Mouse (Mus musculus): Measurements from ENCODE around the gene Zfp963. TPM values are rescaled to one million over a fixed set of nuclear protein-coding genes. Genes with fewer than 3 reads are reported as not detected.
"Not testable (repeated sequence)": the region's sequence is repeated elsewhere in the genome, so short reads cannot be mapped to it uniquely, and the experiment has no call there.

Gene Zfp963
- polyA plus RNA-seq, 1 experiment = 1.6 TPM

DNA sequence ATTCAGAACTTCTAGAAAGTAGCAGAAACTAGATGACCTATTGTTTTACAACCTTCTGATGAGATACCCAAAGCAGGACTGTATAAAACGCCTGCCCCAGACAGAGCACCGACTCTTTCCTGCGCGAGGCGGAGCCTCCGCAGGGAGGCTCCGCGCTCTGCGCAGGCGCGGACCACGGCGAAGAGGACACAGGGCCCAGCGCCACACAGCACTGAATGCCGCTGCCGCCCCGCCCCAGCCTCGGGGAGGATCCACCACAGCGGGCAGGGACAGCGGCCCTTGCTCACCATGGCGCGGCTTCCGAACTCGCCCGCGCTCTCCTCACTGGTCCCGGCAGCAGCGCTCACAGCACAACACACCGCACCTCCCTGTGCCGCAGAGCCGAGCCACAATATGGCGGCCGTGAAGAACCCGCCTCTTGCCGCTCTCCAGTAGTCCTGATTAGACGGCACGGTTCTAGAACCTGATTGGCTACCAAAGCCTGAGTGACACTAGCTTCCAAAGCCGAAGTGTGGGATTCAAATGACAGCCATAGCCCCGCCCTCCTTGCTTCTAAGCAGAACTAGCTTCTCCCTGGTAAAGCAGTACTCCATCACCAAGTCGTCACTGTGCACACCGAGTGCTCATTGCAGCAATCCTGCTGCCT, 24.9 kb upstream of the Zfp963 start, which contains the start of gene Gm20422:
Gm20422 (minus strand) TSS at position 384 of the 646 bp plus-strand sequence.
- Histone ChIP-seq H3K4me3 (ENCODE audit: insufficient read depth, low read depth, low read length) (peak within 1 kb of the TSS; percentile 96), H3K4me1 (ENCODE audit: control insufficient read depth, insufficient read depth, insufficient read length, low read length) (no peaks in the 10 kb centered on the region), H3K27ac (replicated peaks; ENCODE audit: low read depth, low read length) (peak within 1 kb of the TSS; percentile 98)

GRCm38 (mm10) chr8:69772106-69772505, 22.3 kb upstream of the Zfp963 start:
- H3K4me3 ChIP-seq (ENCODE audit: insufficient read depth, low read depth, low read length) = no peak overlapping the region

DNA sequence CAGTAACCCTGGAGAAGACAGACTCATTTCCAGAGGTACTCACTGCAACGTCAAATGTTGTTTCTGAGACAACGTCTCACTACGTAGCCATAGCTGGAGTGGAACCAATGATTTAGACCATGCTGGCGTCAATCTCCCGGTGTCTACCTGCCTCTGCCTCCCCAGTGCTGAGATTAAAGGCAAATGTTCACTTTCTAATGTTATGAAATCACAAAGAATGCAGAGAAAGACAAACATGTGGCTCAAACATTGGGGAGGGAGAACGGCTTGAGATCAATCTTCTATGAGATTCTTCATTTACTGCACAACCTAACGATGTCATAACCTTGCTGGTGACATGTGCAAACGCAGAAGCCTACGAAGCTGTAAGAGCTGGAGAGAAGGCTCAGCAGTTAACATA, 21.5 kb upstream of the Zfp963 start:
- H3K27ac ChIP-seq (replicated peaks; ENCODE audit: low read depth, low read length) = no peak overlapping the region
- no peaks in the 10 kb centered on the region for H3K4me1 ChIP-seq (ENCODE audit: control insufficient read depth, insufficient read depth, insufficient read length, low read length)
- H3K4me3 ChIP-seq (ENCODE audit: insufficient read depth, low read depth, low read length) = no peak overlapping the region

More at GRCm38 (mm10) chr8:69772106-69772505, 22.3 kb upstream of the Zfp963 start:
- no peaks in the 10 kb centered on the region for H3K4me1 ChIP-seq (ENCODE audit: control insufficient read depth, insufficient read depth, insufficient read length, low read length)
- no peak overlapping the region for H3K27ac ChIP-seq (replicated peaks; ENCODE audit: low read depth, low read length)

DNA sequence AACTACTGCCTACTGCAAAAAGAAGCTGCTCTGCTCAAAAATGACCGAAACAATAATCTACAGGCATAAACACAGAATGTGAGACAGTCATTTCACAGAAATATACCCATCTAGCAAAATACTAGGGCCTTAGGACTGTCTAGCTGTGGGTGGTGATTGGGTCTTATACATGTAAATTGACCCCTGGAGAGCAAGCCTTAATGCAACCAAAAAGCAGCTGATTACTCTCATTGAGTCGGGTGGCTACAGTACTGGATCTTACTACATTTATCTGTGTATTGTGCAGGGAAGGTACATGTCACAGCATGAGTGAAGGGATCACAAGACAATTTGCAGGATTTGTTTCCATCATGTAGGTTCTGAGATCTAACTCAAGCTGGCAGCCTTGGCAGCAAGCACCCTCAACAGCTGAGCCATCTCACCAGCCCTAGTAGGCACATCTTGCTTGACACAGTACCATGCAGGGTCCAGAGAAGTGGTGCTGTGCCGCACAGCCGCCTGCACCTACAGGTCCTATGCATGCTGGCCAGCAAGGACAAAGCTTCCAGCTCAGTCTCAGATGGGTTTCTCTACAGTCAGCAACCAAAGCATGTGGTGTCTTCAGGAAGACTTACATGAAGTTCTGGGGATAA, 12.2 kb upstream of the Zfp963 start:
- H3K4me3 ChIP-seq (ENCODE audit: insufficient read depth, low read depth, low read length) = no peak overlapping the region
- no peak overlapping the region for H3K27ac ChIP-seq (replicated peaks; ENCODE audit: low read depth, low read length)
- no peaks in the 10 kb centered on the region for H3K4me1 ChIP-seq (ENCODE audit: control insufficient read depth, insufficient read depth, insufficient read length, low read length)

DNA sequence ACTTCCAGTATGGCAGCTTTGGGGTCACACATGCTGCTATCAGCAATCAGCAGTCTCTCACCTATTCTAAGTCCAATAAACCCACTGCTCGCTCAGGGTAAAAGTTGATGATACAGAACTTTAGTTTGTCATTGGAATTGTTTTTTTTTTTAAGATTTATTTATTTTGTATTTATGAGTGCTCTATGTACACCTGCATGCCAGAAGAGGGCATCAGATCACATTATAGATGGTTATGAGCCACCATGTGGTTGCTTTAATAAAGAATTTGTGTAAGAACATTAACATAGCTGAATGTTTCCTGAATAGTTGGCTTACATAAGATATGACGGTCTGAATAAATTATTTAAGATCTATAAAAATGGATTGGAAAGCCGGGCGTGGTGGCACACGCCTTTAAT, 8.5 kb upstream of the Zfp963 start:
- Histone ChIP-seq H3K4me1 (ENCODE audit: control insufficient read depth, insufficient read depth, insufficient read length, low read length) (no peaks in the 10 kb centered on the region), H3K27ac (replicated peaks; ENCODE audit: low read depth, low read length) (no peak overlapping the region), H3K4me3 (ENCODE audit: insufficient read depth, low read depth, low read length) (no peak overlapping the region)

GRCm38 (mm10) chr8:69752437-69752836, 2.7 kb upstream of the Zfp963 start:
- H3K4me3 ChIP-seq (ENCODE audit: insufficient read depth, low read depth, low read length) = no peak overlapping the region
- no peak overlapping the region for H3K27ac ChIP-seq (replicated peaks; ENCODE audit: low read depth, low read length)
- no peaks in the 10 kb centered on the region for H3K4me1 ChIP-seq (ENCODE audit: control insufficient read depth, insufficient read depth, insufficient read length, low read length)

DNA sequence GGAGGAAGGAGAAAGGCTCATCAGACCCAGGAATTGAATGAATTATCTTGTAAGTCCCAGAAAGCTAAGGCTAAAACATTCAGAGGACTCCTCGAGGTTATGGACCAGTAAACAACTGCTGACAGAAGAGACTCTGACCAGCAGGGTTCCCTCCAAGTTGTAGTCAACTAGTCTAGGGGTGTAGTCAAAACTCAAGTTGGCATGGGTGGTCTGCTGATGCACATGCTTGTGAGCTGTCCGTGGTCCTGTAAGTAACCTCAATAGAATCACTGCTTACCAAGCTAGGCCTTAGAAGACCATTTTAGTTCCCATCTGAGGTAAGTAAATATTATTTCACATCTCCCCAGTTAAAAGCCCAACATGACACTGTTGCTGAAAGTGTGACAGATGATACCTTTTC, 8.5 kb downstream of the Zfp963 start:
- Histone ChIP-seq H3K27ac (replicated peaks; ENCODE audit: low read depth, low read length) (no peak overlapping the region), H3K4me1 (ENCODE audit: control insufficient read depth, insufficient read depth, insufficient read length, low read length) (no peaks in the 10 kb centered on the region), H3K4me3 (ENCODE audit: insufficient read depth, low read depth, low read length) (no peak overlapping the region)

DNA sequence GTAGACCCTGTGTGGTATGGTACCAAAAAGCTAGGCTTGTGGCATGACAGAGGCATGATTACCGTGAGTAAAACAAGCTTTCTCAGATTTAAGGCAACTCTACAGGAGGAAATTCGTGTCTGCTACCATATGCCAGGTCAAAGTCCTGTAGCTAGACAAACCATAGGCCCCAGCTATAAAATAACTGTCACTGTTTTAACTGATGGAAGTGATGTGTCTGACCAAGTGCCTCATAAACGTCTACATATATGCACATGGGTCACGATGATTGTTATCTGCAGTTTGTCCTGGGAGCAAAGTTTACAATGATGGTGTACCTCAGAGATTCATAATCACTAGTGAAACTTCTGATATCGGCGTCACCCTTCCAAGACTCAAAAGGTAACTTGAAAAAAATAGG, 9.0 kb downstream of the Zfp963 start:
- Histone ChIP-seq H3K4me3 (ENCODE audit: insufficient read depth, low read depth, low read length) (no peak overlapping the region), H3K4me1 (ENCODE audit: control insufficient read depth, insufficient read depth, insufficient read length, low read length) (no peaks in the 10 kb centered on the region), H3K27ac (replicated peaks; ENCODE audit: low read depth, low read length) (no peak overlapping the region)

DNA sequence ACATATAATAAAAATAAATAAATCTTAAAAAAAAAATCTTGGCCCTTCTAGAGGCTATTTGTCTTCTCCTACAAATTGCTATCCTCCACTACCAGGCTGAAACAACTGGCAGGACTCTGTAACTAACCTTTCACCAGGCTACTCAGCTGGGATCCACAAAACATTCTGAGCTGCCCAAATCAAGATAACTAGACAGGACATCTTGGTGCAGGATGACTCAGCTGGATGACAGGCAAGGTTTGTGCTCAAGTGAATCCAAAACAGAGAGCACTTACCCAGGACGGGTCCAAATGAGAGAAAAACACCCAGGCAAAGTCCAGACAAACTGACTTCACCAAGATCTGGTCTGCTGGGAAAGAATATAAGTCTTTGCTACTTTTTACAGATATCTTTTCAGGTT, 14.3 kb downstream of the Zfp963 start:
- no peak overlapping the region for H3K27ac ChIP-seq (replicated peaks; ENCODE audit: low read depth, low read length)
- no peak overlapping the region for H3K4me3 ChIP-seq (ENCODE audit: insufficient read depth, low read depth, low read length)
- no peaks in the 10 kb centered on the region for H3K4me1 ChIP-seq (ENCODE audit: control insufficient read depth, insufficient read depth, insufficient read length, low read length)

- H3K27ac ChIP-seq (replicated peaks; ENCODE audit: low read depth, low read length) = peak overlapping the region; percentile 18; the same call in 1 of the 2 replicates
- H3K4me1 ChIP-seq (ENCODE audit: control insufficient read depth, insufficient read depth, insufficient read length, low read length) = peaks cover 7% of the 10 kb centered on the region; the same call in 1 of the 2 replicates
- peak overlapping the region; percentile 60 for H3K4me3 ChIP-seq (ENCODE audit: insufficient read depth, low read depth, low read length)
Observed at GRCm38 (mm10) chr8:69717232-69717580, 32.6 kb downstream of the Zfp963 start.

DNA sequence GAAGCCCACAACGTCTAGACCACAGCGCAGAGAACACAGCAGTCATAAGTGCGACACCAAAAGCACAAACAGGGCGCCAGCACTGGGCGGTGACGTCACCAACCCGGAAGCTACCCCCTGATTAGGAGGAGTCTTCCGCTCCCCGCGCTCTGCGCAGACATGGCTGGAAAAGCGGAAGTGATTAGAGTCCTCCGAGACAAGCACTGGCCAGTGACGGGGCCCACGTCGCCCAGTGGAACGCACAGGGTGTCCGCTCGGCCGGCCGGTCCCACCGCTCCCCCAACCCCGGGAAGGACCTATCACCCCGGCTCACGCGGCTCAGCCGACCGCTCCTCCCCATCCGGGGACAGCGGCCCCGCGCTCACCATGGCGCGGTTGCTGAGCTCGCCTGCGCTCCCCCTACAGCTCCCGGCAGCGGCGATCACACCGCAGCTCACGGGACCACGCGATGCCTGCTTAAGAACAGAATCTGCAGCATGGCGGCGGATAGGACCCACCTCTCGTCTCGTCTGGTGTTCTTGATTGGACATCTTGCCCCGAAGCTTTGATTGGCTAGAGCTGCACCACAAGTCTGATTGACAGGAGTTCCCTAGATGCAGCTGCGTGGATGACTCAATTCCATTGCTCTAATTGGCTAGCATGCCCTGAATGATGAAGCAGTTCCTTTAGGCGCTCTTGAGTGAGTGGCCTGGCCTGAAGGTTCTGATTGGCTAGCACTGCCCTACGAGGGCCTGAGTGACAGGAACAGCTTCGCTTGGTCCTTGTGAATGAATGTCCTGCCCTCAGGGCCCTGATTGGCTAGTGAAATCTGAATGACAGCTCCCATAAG, 33.2 kb downstream of the Zfp963 start:
- H3K27ac ChIP-seq (replicated peaks; ENCODE audit: low read depth, low read length) = peak overlapping the region; percentile 91
- H3K4me1 ChIP-seq (ENCODE audit: control insufficient read depth, insufficient read depth, insufficient read length, low read length) = peaks cover 7% of the 10 kb centered on the region; the same call in 1 of the 2 replicates
- H3K4me3 ChIP-seq (ENCODE audit: insufficient read depth, low read depth, low read length) = peak overlapping the region; percentile 76

DNA sequence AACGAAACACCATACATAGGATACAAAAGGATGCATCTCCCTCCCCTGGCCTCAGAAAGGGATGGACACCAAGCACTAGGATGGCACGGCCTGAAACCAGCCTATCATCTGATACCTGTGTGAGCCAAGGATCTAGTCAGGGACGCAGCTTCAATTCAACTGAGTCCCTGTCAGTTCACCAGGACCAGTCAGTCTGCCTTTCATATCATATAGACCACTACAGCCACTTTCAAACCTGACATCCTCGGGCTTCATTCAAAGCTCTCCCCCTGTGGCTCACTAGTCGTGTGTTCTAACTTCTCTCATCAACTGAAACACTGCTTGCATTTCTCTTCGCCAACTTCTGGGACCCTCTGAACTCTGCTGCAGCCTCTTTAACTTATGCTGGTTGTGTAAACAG, 34.4 kb downstream of the Zfp963 start:
- Histone ChIP-seq H3K4me1 (ENCODE audit: control insufficient read depth, insufficient read depth, insufficient read length, low read length) (peaks cover 7% of the 10 kb centered on the region; the same call in 1 of the 2 replicates), H3K4me3 (ENCODE audit: insufficient read depth, low read depth, low read length) (peak overlapping the region; percentile 12), H3K27ac (replicated peaks; ENCODE audit: low read depth, low read length) (no peak overlapping the region)

- no peak overlapping the region for H3K4me3 ChIP-seq (ENCODE audit: insufficient read depth, low read depth, low read length)
Observed at GRCm38 (mm10) chr8:69713516-69713915, 36.3 kb downstream of the Zfp963 start.

DNA sequence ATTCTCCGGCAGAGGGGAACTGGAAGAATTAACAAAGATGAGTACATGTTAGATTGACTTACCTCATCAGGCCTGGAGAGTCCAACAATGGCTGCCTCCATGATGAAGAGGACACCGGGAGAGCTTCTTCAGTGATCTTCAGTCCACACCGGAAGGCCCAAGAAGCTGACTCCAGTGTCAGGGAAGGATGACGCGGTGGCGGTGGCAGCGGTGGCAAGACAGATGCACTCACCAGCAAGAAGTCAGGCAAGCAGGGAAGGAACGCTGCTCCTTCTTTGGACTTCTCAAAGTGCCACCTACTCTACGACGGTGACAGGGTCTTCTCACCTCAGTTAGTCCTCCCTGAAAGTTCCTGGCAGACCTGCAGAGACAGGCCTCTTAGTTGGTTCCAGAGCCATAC, 39.1 kb downstream of the Zfp963 start, which contains the start of gene Zfp869:
Zfp869 (minus strand) TSS at position 101 of the 400 bp plus-strand sequence.
- H3K4me3 ChIP-seq (ENCODE audit: insufficient read depth, low read depth, low read length); H3K27ac ChIP-seq (replicated peaks; ENCODE audit: low read depth, low read length); H3K4me1 ChIP-seq (ENCODE audit: control insufficient read depth, insufficient read depth, insufficient read length, low read length): not testable (repeated sequence)

More at GRCm38 (mm10) chr8:69713516-69713915, 36.3 kb downstream of the Zfp963 start:
- H3K4me1 ChIP-seq (ENCODE audit: control insufficient read depth, insufficient read depth, insufficient read length, low read length) = peaks cover 7% of the 10 kb centered on the region; the same call in 1 of the 2 replicates
- H3K27ac ChIP-seq (replicated peaks; ENCODE audit: low read depth, low read length) = no peak overlapping the region

GRCm38 (mm10) chr8:69701810-69702209, 48.0 kb downstream of the Zfp963 start:
- Histone ChIP-seq H3K4me3 (ENCODE audit: insufficient read depth, low read depth, low read length) (no peak overlapping the region), H3K27ac (replicated peaks; ENCODE audit: low read depth, low read length) (no peak overlapping the region), H3K4me1 (ENCODE audit: control insufficient read depth, insufficient read depth, insufficient read length, low read length) (no peaks in the 10 kb centered on the region)
